Mouse (Mus musculus) gastrocnemius, adult 2 months (tissue): ENCODE measurements around the gene Abcc5. TPM values are rescaled to one million over a fixed set of nuclear protein-coding genes. Genes with fewer than 3 reads are reported as not detected.
A peak's percentile ranks its signal among the peaks of the same experiment; 100 is the strongest.

ENCODE experiments used
- DNase-seq: peaks from one replicate; pipeline ENCODE4 v3.0.0; 2022
- H3K27ac ChIP-seq: fragments of 200-600 bp; 2 replicates; pipeline ENCODE4 v1.8.1; 2022; ENCODE audit warnings: mild to moderate bottlenecking
- H3K4me3 ChIP-seq: fragments of 200-600 bp; 2 replicates; pipeline ENCODE4 v1.8.1; 2022; ENCODE audit warnings: mild to moderate bottlenecking, moderate library complexity
- CTCF ChIP-seq: fragments of 200-600 bp; IDR thresholded peaks from 2 replicates; pipeline ENCODE4 v1.8.1; 2022; ENCODE audit warnings: antibody characterized with exemption, mild to moderate bottlenecking, moderate library complexity
- intact Hi-C: fragments of 180-260 bp; cut with DNase I; formaldehyde crosslinking; loops from one replicate; pipeline ENCODE4 v1.15.1; 2025
- total RNA-seq, 2 experiments: library from RNA; stranded (reverse); gene quantifications; 2 replicates each; pipeline ENCODE4 v1.2.3; 2021

Gene Abcc5
- total RNA-seq, 2 experiments from 2014 or later: 54.4 to 66.0 TPM

- TF ChIP-seq CTCF: no peak
- DNase-seq: no peak
Measured at GRCm38 (mm10) chr16:20316770-20317169, 109.4 kb downstream of the Abcc5 start.

GRCm38 (mm10) chr16:20315266-20315665 is 110.9 kb downstream of the Abcc5 start:
- intact Hi-C loops: no loop called here
- H3K27ac ChIP-seq: no peak overlapping the region
- no peak for TF ChIP-seq CTCF
- no peak for DNase-seq
- H3K4me3 ChIP-seq: no peak overlapping the region

More at GRCm38 (mm10) chr16:20316770-20317169, 109.4 kb downstream of the Abcc5 start:
- H3K4me3 ChIP-seq: no peak overlapping the region
- intact Hi-C loops: no loop called here
- H3K27ac ChIP-seq: no peak overlapping the region

GRCm38 (mm10) chr16:20312272-20312671 is 113.9 kb downstream of the Abcc5 start:
- intact Hi-C loops: no loop called here

GRCm38 (mm10) chr16:20301770-20302649 is 124.2 kb downstream of the Abcc5 start, which contains the start of gene Parl:
Gene Parl (minus strand): TSS chr16:20302387.
- Histone ChIP-seq H3K27ac (peak within 1 kb of the TSS; percentile 94), H3K4me3 (peak within 1 kb of the TSS; percentile 97)
- peak; percentile 89 for TF ChIP-seq CTCF
- intact Hi-C loops: loop anchor here (1.0 to 10.0 kb wide), 2 partner anchors 89 to 577 kb away; no protein-coding TSS in a partner anchor
- peak; percentile 88 for DNase-seq

More at GRCm38 (mm10) chr16:20312272-20312671, 113.9 kb downstream of the Abcc5 start:
- H3K27ac ChIP-seq: no peak overlapping the region
- DNase-seq: no peak
- H3K4me3 ChIP-seq: no peak overlapping the region
- TF ChIP-seq CTCF: no peak

GRCm38 (mm10) chr16:20300076-20300475 is 126.1 kb downstream of the Abcc5 start:
- intact Hi-C loops: loop anchor here (10.0 kb wide), 1 partner anchor 575 kb away; no protein-coding TSS in a partner anchor
- no peak for DNase-seq
- Histone ChIP-seq H3K4me3 (no peak overlapping the region; the same call in 1 of the 2 replicates), H3K27ac (no peak overlapping the region)
- no peak for TF ChIP-seq CTCF

Other genes with a start within 250 kb of the Abcc5 start
- gene Map6d1, start 185.0 kb downstream of the Abcc5 start, total RNA-seq: under 1 TPM; 0.26 to 0.78 TPM
- 10 to 100 TPM; 60.9 to 69.8 TPM for gene Parl, start 124.0 kb downstream of the Abcc5 start, total RNA-seq
- gene Cyp2ab1, start 101.0 kb downstream of the Abcc5 start, total RNA-seq: 1 to 10 TPM in 1 of 2 experiments, under 1 TPM in 1; 0.18 to 1.0 TPM
- gene Eif2b5, start 72.4 kb upstream of the Abcc5 start, total RNA-seq: 10 to 100 TPM; 55.7 to 62.8 TPM
- gene Dvl3, start 90.6 kb upstream of the Abcc5 start, total RNA-seq: 10 to 100 TPM; 30.7 to 31.3 TPM
- gene Ap2m1, start 109.1 kb upstream of the Abcc5 start, total RNA-seq: 100 to 1,000 TPM; 137 to 157 TPM
- 10 to 100 TPM; 59.8 to 70.7 TPM for gene Abcf3, start 122.2 kb upstream of the Abcc5 start, total RNA-seq
- under 1 TPM; 0.08 to 0.20 TPM for gene Vwa5b2, start 163.1 kb upstream of the Abcc5 start, total RNA-seq
- gene Eef1akmt4, start 185.2 kb upstream of the Abcc5 start, total RNA-seq: 1 to 10 TPM; 3.4 to 6.3 TPM
- not detected for gene Gm49333, start 185.2 kb upstream of the Abcc5 start, total RNA-seq
- gene Alg3, start 185.3 kb upstream of the Abcc5 start, total RNA-seq: 10 to 100 TPM; 13.4 to 14.6 TPM
- gene Camk2n2, start 194.9 kb upstream of the Abcc5 start, total RNA-seq: 1 to 10 TPM; 1.1 to 1.3 TPM
- under 1 TPM in 1 of 2 experiments, not detected in 1; 0.42 TPM for gene Ece2, start 203.4 kb upstream of the Abcc5 start, total RNA-seq
- 100 to 1,000 TPM; 223 to 253 TPM for gene Psmd2, start 225.3 kb upstream of the Abcc5 start, total RNA-seq
- 100 to 1,000 TPM; 428 to 462 TPM for gene Eif4g1, start 241.9 kb upstream of the Abcc5 start, total RNA-seq